Mouse (Mus musculus) layer of hippocampus, adult 8-10 months (tissue): ENCODE results near the gene Trmu. TPM values are rescaled to one million over a fixed set of nuclear protein-coding genes. Genes with fewer than 3 reads are reported as not detected.
A peak's percentile ranks its signal among the peaks of the same experiment; 100 is the strongest.

ENCODE experiments used
- DNase-seq, 2 experiments: peaks; one replicate each; pipeline ENCODE4 v3.0.0; 2022; ENCODE audit warnings: low spot score in 2 of 2
- total RNA-seq, 4 experiments: library from RNA; stranded (reverse); gene quantifications; 2 replicates each; pipeline ENCODE4 v1.2.4; 2022

Gene Trmu
- total RNA-seq, 4 experiments from 2014 or later: 31.0 to 40.1 (median 35.9) TPM

DNA sequence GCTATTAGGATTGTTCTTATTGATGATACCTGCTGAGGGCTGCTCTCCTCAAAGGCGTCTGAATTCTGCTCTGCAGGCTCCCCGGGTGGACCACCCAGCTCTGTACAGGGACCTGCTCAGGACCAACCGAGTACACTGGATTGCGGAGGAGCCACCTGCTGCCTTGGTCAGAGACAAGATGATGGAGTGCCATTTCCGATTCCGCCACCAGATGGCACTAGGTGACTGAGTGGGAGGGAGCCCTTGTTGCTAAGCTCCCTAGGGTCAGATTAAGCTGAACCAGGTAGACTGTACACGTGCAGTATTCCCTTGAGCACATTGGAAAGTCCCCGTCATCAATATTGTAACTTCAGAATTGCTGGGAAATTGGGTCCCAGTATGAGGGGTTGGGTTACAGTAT lies 17.2 kb downstream of the Trmu start:
- peak; percentile 51 to 79 for DNase-seq

DNA sequence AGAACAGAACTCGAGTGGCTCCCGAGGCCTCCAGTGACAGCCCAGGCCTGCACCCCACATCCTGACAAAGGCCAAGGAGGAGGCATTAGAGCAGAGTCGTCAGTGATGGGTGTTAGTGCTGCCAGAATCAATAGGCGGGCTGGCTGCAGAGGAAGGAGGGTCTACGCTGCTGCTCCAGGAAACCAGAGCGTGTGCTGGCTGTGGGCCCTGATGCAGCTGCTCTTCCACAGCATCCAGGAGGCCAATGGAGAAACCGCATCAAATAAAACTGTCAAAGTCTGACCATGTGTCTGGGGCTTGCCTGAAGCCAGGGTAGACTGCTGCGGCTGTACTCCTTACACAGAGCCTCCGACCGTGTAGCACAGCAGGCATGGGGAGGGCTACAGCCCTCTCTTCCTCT lies 18.0 kb downstream of the Trmu start:
- no peak for DNase-seq

DNA sequence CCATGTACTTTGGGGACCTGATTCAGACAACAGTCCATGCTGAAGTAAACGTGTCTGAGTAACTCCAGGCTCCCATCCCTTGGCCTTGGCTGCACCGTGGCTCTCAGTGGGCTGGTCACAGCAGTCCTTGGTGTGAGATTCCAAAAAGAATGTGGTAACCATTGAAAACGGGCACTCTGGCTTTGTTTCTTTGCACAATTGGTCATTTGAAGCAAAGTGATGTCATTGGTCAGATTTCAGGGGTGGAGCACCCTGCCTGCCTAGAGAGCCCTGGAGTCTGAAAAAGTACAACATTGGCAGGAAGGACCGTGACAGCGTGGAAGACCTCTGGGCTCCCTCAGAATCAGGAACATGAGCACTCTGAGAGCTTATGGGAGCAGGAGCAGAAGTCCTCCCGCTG lies 20.3 kb downstream of the Trmu start:
- no peak for DNase-seq

DNA sequence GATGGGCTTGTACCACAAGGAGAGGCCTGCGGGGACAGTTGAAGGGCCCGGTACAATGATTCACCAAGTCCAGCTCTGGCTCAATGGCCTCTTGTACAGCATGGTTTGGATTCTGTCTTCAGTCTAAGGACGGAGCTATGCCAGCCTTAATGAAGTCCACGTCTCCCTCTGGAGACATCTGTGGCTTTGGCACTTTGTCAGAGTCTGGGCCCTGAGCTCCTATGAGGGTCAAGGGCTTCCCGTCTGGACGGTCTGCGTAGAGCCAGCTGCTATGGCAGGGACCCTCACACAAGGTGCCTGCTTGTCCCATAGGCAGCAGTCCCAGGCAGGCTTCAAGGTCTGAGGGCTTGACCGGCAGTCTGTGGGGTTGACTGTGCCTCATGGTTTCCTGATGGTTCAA lies 21.2 kb downstream of the Trmu start:
- no peak for DNase-seq

DNA sequence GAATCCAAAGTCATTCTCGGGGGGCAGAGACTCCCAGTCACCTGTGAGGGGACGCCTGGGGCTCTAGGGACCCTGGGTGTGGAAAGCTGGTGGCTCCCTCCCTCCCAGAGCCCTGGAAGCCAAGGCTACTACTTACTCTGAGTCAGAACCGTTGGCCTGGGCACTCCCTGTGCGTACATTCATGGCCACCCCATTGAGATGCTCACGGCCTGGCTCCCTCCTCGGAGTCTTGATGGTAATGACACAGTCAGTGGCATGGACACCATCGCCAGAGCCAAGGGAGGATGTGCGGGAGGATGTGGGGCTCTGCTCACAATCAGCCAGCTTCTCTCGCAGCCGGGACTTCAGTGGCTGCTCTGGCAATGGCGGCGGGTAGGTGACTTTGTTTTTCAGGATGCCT lies 21.7 kb downstream of the Trmu start:
- no peak for DNase-seq

DNA sequence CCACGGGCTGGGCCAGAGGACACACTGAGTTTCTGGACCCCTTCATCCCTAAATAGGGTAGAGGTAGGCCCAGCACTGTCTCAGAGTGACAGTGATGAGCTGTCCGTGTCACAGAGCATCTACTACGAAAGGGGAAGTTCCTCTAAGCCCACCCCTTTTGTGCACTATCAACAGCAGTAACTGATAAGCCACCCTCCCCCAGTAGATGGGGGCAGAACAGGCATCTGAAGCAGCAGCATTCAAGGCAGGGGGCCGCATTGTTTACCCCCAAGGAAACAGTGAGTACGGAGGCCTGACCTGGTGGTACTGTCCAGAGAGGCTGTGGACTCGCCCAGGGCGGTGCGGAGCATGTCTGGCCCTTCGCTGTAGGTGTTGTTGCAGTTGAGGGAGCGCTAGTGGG lies 23.4 kb downstream of the Trmu start:
- no peak for DNase-seq

DNA sequence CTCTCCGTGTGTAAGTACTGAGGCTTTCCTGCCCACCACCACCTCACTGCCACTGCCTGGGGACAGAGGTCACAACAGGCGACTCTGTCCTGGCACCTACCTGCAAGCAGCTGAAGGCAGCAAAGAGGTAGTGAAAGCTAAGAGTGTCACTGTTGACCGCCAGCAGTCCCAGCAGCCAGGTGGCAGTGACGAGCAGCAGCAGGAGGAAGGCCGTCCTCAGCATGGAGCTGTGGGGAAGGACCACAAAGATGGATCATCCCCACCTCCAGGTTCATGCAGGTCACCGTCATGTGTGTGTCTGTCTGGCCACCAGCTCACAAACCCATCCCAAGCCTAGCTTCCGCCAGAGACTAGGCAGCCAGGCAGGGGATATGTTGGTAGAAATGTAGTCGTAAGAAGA lies 24.7 kb downstream of the Trmu start:
- no peak for DNase-seq

DNA sequence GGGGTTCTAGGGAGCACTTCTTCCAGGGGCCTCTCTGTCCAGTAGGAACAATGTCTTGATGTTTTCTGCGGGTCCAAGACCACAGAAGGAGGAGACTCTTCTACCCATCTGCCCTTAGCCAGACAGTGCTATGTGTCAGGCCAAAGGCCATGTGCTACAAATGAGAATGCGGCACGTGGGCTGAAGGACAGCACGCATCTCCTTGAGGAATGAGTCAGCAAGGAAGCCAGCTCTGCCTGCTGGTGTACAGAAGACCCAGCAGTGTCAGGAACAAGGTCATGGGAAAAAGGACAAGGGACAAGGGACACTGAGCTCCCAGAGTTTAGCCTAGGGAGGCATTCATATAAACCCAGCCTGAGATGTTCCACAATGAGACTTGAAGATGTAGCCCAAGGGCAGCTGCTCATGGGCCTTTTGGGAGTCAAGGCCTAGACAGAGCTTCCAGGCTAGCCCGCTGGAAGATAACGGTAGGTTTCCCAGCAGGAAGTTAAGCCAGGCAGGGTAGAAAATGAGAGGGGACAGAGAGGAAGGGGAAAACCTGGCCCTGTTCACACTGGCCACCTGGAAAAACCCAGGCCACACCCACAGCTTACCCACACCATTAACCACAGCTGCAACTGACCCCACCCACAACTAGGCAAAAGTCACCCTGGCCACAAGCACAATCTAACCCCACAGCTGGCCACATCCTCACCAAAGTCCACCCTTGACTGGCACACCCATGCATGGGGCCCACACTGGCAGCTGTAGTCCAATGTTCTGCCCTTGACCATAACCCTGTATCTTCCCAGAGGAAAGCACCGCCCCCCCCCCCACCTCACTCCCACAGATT lies 29.8 kb downstream of the Trmu start:
- no peak for DNase-seq

DNA sequence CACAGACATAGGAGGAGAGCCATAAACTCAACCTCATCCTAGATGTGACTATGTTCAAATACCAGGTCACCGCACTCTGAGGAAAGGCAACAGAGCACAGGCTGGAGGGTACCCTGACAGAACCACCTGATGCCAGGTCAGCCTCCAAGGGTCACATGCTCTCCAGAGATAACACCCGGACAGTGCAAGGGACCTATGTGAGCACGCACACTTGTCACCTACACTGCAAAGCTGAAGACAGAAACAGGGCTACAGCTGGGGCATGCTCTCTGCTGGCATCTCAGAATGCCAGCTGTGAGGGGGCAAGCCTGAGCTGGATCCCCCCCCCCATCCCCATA lies 30.3 kb downstream of the Trmu start:
- no peak for DNase-seq

DNA sequence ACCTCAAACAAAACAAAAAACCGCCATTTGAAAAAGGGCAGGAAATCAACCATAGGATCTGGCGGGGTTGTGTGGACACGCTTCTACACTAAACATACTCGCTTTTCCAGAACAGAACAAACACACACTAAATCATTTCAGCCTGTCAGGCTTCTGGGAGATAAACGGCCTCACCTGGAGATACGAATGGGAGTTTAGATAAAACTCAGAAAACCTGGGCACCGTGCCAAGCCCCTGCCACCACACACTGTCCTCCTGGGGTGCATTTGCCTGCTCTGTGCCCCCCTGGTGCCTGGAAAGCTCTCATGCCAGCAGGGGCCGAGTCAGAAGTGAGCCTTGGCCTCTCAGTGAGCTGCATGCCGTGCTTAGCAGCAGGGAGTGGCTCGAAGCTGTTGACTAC lies 30.8 kb downstream of the Trmu start:
- DNase-seq: no peak

DNA sequence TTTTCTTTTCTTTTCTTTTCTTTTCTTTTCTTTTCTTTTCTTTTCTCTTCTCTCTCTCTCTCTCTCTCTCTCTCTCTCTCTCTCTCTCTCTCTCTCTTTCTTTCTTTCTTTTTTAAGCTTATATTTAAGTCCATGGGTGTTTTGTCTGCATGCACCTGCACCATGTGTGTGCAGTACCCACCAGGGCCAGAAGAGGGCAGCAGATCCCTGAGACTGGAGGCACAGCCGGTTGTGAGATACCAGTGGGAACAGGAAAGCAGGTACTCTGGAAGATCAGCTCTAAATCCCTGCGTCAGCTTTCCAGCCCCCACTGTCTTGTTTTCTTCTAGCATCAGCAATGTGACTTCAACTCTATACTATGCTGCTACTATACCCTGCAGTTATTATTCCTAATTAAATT lies 34.5 kb downstream of the Trmu start:
- DNase-seq: no peak

DNA sequence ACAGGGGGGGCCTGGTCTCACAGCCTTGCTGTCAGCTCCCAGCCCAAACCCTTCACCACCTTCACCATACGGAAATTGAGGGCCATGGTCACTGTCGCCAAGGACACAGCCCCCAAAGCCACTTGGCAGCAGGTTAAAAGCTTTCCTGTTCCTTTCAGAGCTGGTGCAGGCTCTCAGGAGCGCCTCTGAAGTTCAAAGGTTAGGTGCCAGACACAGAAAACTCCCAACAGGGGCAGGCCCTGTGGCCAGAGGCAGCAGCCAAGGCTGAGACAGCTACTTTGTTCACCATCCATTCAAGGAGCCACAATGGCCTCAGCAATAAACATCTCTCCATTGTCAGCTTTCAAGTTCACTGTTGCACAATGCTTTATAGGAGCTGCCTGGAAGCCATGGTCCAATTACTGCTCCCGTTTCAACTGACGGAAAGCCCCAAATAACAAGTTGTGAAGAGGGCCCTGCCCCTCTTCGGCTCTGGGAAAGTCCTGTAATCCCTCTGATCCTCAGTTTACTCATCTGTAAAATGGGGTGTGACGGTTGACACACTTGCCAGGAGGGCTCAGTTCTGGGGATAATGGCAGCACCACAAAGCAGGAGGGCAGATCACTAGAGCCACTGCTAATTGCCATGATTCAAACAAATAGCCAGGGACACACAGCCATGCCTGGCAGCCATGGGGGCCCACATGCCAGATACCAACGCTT lies 40.2 kb downstream of the Trmu start:
- no peak for DNase-seq

DNA sequence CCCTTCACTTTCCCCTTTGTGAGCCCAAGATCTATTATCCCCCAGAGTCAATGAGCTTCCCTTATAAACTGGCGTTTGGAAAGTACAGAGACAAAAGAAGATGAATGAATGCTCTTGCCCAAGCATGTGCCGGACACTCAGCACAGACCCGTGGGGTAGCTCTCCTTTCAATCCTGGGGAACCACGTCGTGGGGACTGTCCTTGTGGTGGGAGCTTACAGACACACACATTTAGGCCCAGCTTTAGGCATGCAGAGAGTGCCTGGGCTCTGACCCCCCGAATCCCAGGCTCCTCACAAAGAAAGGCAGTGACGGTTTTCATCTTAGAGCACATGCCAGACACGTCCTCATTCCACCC lies 40.8 kb downstream of the Trmu start:
- no peak for DNase-seq

DNA sequence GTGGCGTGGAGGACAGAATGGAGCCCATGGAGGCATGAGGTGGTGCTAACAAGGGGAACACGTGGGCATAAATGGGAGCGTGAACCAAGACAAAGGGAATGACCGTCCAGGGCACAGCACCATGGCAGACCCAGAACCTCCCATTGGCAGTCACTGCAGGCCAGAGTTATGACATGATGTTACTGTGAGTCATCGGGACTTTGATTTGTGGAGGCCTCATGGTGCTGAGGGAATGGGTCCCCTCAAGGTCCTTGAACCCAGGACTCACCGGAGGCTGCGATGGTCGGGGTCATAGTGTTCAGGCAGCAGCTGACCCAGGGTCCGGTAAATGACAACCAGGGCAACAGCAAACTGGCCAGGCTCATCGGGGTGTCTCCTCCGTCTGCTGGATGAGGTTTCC lies 42.7 kb downstream of the Trmu start:
- no peak for DNase-seq

DNA sequence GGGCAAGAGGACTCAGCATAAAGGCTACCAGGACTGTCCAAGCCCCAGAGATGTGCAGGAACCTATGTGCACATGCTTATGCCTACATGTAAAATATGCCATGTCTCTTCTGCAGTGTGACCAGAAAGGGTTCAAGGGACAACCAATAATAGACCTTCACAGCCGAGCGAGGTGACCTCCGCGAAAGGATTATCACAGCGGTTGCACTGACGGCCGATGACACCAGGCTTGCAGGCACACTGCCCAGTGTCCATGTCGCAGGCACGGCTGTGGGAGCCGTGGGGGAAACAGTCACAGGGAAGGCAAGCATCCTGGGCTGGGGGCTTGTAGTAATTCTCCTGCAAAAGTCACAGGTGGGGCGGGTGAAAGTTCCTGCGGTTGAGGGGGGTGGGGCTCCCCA lies 49.0 kb downstream of the Trmu start:
- no peak for DNase-seq

DNA sequence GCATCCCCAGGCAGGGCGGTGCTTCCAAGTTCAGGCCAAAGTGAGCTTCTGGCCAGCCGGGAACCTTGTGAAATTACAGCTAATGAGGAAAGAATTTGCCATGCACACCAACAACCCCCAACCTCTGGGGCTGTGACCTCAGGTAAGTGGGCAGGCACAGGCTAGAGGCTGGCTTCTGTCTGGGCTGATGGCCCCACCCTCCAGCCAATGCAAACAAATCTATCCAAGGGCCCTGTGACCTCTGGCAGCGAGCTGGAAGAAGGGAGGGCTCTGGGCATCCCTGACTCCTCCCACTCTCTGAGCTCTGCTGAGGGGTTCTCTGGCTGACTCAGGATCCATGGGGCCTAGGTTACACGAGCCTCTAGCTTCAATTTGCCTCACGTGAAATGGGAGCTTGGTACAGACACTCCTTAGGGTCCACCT lies 56.5 kb downstream of the Trmu start:
- no peak for DNase-seq

Other genes with a start within 250 kb of the Trmu start
- gene Ppara, start 144.3 kb upstream of the Trmu start, total RNA-seq: 1 to 10 TPM; 2.8 to 5.1 (median 4.2) TPM
- gene Cdpf1, start 67.6 kb upstream of the Trmu start, total RNA-seq: 10 to 100 TPM; 15.3 to 27.8 (median 23.7) TPM
- under 1 TPM; 0.72 to 1.00 (median 0.87) TPM for gene Pkdrej, start 57.6 kb upstream of the Trmu start, total RNA-seq
- gene Ttc38, start 47.0 kb upstream of the Trmu start, total RNA-seq: 1 to 10 TPM; 5.5 to 9.7 (median 7.4) TPM
- gene Gtse1, start 19.6 kb upstream of the Trmu start, total RNA-seq: under 1 TPM; 0.22 to 0.86 (median 0.49) TPM
- gene Celsr1, start 154.5 kb downstream of the Trmu start, total RNA-seq: 1 to 10 TPM; 6.0 to 7.0 (median 6.6) TPM
- 10 to 100 TPM; 24.1 to 30.9 (median 29.9) TPM for gene Gramd4, start 178.4 kb downstream of the Trmu start, total RNA-seq